Mouse (Mus musculus): Measurements from ENCODE around the gene Cdkal1.

The Cdkal1 gene

DNA sequence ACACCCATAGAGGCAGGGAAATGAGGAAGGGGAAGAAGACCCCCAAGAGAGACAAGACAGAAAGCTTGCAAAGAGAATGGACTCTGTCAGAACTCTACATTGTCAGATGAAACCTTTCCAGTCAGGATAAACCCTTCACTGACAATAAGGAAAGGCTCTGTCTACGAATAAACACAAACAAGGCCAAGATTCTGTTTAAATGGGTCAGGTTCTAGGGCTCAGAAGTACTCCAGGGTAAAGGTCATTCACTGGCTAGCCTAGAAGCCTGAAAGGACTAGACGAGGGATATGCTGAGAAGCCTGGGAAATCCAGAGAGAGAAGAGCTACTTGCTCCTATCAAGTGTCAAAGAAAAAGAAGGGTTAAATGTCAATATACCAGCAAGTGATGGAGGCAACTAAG, 255.8 kb downstream of the Cdkal1 start:
- no peak for ATAC-seq (ENCODE audit: insufficient number of reproducible peaks, low FRiP score, low TSS enrichment)

DNA sequence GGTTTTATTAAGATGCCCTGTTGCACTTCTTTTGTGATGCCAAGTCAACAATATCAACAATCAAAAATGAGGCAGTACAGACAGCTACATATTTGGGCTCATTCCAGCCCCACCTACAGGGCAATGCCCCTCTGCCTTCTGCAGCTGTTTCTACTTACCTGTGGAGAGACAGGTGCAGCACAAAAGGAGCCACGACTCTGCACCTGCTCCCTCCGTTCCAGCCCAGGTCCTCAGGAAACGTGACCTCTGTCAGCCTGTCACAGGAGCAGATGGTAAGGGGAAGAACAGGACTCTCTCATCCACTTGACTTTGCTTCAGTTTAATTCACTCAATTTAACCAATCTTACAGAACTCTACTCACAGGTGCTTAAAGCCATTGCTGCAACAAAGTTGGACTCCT, 258.7 kb downstream of the Cdkal1 start:
- 0 out of 2 replicates have a peak, but pooled peaks have one; percentile 36 for ATAC-seq (ENCODE audit: insufficient number of reproducible peaks, low FRiP score, low TSS enrichment)

DNA sequence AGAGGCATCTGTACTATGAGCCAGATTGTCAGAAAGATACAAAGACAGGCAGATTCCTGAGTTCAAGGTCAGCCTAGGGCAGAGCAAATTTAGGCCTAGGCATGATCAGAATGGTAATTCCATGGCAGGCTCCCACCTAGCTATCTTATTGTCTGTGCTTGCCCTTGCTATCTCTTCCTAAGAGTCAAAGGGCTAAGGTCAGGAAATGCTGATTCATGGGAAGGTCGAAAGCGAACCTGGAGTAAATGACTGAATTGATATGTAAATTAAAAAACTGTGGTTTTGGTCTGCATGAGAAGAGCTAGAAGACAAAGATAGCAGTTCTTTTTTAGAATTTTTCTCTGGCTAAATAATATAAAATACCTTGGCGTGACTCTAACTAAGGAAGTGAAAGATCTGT, 262.4 kb downstream of the Cdkal1 start:
- ATAC-seq (ENCODE audit: insufficient number of reproducible peaks, low FRiP score, low TSS enrichment), result no peak

DNA sequence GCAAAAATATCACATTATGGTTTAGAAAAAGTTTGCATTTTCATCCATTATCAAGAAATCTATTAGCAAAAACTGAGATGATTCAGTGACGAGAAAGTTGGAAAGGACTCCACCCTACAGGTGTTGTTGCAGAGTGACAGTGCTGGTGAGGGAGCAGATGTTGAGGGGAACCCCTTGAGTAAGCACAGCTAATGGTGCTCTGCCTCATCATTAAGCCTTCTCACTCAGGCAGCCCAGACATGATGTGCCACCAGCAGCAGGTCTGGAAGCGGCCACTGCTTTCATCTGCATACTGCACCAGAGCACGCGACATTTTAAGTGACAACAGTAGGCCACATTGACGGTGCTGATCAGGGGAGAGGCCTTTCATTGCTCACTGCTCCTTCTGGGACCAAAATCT, 264.8 kb downstream of the Cdkal1 start:
- ATAC-seq (ENCODE audit: insufficient number of reproducible peaks, low FRiP score, low TSS enrichment), result no peak

DNA sequence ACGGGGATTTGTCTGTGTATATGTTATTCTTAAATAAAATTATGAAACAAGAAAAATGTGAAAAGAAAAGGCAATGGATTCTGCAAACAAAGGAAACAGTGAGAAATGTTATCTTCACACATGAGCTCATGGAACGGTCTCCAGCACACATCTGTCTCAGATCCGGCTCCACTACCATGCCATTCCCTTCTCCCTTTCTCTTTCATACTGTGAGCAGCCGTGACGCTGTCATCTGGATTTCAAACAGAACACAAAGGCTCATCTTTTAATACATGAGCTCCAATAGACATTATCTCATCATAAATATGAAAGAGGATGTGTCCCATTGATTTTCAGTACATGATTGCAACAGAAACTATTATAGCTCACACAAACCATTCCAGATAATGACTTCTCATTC, 265.3 kb downstream of the Cdkal1 start:
- ATAC-seq (ENCODE audit: insufficient number of reproducible peaks, low FRiP score, low TSS enrichment), result no peak

DNA sequence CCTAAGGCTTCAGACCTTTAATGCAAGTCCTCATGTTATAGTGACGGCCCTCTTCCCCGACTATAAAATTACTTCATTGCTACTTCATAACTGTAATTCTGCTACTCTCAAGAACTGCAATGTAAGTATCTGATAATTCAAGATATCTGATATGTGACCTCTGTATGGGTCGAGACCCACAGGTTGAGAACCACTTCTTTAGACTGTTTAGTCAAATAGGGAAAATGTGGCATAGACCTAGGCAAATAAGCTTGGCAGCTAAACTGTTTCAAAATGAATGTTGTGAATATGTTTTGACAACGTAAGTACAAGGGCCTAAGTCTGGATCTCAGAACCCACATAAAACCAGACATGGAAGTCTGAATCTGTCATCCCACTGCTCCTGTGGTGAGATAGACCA, 266.8 kb downstream of the Cdkal1 start:
- ATAC-seq (ENCODE audit: insufficient number of reproducible peaks, low FRiP score, low TSS enrichment), result no peak

DNA sequence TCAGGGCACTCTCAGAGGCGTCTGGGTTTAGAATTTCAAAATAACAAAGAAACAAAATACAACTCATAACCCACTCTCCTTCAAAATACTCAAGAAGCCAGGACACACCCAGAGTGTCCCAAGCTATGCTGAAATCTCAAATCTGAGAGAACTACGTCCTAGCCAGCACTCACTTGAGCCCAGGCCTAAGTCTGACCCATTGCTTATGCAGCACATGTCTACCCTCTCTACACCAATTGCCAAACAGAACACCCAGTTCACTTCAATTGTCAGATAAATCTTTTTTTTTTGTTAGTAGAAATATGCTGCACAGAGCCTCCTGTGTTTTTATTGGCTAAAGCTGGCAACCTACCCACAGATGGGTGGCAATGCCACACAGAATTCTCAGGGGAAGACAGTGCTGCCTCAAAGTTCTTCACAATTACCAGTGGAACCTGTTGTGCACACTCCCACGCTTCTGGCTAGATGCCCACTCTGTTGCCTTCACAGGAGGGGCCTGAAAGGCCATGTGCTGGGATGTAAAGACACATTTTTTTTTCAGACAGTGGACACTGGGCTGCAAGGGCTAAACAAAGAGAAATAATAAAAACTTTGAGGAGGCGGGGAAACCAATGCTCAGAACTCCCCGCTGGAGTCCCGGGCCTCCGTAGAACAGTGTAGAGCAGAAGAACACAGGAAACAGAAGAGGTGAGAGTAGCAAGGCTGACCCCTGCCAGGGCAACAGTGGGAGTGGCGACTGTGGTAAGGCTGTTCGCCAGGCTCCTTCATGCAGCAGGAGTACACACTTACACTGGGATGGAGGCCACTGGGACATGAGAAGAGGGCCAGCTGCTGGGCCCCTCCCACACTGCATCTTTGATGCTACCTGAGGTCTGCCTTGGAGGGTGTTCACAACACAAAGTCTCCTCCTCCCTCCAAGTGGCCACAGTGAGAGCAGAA, 273.4 kb downstream of the Cdkal1 start:
- ATAC-seq (ENCODE audit: insufficient number of reproducible peaks, low FRiP score, low TSS enrichment), result peak; percentile 46; the same call in 1 of the 2 replicates

DNA sequence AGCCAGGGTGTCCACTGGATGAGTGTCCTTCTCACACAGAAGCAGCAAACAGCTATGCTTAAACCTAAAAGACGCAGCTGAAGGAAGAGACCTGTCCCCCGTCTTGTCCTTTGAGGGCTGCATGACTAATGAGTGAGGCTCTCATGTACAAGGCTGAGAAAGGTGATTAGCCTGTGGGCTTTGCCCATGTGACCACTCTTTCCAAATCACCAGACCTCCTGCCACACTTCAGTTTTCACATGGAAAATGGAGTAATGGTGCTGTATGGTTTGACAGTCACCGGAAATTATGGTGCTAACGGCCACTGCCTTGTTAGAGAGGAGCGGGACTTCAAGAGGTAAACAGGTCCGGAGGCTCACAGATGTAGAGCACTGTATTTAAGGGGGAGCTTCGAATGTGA, 274.7 kb downstream of the Cdkal1 start:
- no peak for ATAC-seq (ENCODE audit: insufficient number of reproducible peaks, low FRiP score, low TSS enrichment)

DNA sequence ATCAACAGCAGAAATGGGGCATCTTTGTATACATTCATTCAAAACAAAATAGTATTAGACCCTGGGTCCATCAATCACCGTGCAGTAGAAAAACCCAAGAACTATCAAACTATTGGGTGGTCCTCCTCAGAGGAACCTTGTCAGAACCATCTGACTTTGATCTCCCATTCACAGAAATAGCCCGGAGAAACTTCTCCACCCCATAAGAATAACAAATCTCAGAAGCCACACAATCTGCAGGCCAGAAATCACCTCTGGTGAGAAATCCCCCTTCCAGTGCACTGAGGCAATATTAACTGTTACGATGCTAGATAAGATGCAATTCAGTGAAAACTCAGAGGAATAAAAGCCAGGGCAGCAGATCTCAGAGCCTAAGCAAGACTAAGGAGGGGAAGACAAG, 275.5 kb downstream of the Cdkal1 start:
- no peak for ATAC-seq (ENCODE audit: insufficient number of reproducible peaks, low FRiP score, low TSS enrichment)

DNA sequence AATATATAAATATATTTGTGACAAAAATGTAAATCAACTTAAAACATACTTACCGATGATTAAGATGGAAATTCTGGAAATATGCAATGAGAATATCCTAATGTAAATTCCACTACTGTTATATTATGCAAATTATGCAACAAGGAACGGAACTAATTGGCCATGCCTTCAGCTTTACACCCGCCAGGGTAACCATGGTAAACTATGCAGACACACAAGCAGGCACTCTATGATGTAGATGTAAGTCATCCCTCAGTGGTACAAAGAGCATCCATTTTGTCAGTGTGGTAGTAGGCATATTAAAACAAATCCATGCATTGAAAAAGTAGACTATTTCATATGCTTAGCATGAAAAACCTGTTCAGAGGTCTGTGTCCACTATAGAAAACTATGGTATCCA, 276.9 kb downstream of the Cdkal1 start:
- ATAC-seq (ENCODE audit: insufficient number of reproducible peaks, low FRiP score, low TSS enrichment), result no peak

DNA sequence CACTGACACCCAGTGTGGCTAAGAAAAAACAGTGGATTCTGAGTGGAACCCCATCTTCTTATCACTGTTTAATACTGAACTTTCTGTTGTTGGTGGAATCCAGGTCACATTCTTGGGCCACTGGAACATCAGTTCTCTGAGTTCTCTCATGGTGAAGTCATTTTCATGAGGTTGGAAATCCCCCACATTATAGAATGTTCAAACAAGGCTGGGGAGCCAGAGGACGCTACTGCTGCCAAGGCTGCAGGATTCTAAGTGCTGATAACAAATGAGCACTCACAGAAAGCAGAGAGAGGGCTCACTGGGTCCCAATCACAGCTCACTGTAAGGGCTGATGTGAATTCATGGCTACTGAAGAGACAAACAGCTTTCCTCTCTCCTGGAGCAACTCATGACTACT, 280.7 kb downstream of the Cdkal1 start:
- ATAC-seq (ENCODE audit: insufficient number of reproducible peaks, low FRiP score, low TSS enrichment), result no peak

DNA sequence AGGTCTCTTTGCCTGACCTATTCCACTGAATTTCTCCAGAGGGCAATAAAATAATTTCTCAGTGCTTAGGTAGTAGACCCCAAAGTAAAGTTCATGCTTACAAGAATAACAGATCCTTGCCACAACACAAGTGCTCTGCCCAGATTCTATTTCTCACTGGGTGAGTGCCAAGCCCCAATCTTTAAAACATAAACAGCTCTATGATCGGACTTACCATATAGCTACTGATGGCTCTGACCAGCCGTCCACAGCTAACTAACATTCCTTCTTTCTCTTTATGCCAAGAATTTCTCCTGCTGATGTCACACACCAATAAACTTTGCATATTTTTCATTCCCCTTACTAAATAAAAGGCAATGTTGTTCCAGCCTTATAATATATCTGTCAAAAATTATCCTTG, 283.0 kb downstream of the Cdkal1 start:
- no peak for ATAC-seq (ENCODE audit: insufficient number of reproducible peaks, low FRiP score, low TSS enrichment)

DNA sequence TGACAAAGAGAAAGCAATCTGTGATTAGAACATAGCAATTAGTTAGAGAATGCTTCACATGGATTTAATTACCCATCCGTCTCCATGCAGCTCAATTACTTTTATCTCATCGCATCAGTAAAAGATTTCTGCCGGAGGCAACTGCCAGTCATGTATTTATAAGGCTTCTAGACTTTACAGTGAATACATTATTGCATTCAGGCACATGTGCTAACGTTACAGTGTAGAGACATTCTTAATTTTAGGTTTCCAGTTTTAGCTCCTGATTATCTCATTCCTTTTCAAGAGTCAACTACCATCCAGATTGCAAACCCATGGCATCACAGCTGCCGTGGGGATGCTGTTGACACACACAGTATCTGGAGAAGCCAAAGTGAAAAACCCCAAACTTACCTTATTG, 289.8 kb downstream of the Cdkal1 start:
- no peak for ATAC-seq (ENCODE audit: insufficient number of reproducible peaks, low FRiP score, low TSS enrichment)

DNA sequence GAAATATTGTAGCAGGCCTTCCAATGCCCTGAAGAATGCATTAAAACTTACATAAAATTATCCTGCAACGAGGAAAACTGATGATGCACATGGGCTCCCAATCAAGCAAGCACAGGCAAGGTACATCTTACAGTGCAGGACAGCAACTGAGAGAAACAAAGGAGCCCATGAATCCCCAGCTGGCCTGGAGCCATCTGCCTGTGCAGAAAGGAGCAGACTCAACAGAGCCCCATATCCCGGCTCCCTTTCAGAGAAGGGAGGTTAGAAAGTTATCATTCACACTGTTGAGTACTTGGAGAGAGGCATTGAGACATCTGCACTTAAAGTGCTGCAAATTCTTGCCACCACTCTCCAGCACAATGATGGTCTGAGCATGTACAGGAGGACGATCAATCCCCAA, 296.3 kb downstream of the Cdkal1 start:
- no peak for ATAC-seq (ENCODE audit: insufficient number of reproducible peaks, low FRiP score, low TSS enrichment)

DNA sequence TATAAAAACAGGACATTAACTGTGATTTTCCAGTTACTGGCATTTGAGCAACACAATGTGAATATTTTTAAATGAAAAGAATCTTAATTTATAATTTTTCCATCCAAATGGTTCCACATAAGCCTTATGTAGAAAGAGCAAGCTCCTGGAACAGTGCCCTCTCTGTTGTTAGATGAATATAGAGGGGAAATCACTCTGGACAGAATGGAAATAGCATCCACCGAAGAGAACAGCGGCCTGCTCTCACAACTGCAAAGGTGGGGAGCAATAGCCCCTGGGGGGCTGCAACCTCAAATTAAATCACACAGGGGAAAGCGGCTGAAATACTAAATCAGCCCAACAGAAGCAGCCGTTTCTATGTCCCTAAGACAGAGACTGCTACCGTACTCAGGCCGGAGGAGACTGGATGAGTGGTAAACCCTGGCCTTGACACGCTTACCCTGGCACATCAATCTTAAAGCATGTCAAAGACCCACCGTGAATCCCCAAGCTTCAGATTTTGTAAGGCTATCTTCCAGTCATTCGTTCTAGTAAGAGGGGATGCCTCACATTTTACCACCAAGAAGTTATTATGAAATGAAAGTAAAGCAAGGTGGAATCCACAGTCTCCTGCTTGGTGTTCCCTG, 300.2 kb downstream of the Cdkal1 start:
- ATAC-seq (ENCODE audit: insufficient number of reproducible peaks, low FRiP score, low TSS enrichment), result no peak

DNA sequence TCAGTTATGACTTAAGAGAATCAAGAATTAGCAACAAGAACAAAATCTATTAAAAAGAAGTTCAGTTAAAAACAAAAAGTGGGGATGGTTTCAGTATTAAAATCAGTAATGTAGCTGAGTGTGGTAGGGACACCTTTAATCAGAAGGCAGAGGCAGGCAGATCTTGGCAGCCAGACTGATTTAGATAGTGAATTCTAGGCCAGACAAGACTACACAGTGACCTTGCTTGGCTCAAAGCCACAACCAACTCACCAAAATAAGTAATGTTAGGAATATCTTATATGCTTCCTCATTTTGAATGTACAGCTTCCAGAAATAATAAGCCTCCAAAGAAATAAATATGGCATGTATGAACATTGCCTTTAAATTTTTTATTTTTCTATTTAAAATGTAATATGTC, 301.7 kb downstream of the Cdkal1 start:
- ATAC-seq (ENCODE audit: insufficient number of reproducible peaks, low FRiP score, low TSS enrichment), result no peak

DNA sequence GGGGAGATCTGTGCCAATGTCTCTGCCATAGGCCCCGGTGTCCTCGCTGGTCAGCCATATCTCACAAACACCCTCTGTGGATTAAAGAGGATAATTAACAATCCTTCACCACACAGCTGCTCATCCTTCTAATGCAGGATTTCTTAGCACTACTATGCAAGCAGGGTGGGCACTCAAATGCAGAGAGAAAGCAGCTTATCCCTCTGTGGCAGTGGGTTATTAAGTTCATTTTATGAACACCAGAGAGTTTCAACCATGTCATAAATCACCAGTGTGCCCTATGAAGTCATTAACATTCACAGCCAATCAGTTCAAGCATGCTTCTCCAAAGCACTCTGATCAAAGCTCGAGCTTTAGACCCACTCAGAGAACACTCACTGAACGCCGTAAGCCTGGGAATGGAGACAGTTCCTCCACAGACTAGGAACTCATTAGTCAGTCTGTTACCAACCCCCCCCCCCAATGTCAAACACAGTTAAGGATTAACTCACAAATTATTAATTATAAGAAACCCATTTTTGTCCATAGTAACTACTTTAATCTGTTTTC, 303.1 kb downstream of the Cdkal1 start:
- ATAC-seq (ENCODE audit: insufficient number of reproducible peaks, low FRiP score, low TSS enrichment), result no peak

DNA sequence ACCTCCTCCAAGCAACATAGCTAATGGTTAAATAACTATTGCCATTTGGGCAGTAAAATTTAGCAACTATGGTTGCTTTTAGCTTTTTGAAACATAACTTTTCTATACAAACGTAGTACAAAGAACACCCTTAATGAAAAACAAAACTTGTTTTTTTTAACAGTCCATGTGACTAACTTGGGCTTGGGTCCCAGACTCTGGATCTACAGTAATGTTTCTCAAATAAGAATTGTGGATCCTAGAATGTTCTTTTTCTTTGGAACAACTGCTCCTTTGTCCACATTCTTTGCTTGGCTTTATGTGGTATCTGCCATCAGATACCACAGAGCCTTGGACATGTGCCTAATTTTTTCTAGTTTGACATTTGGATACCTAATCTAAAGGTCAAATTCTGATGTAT, 304.6 kb downstream of the Cdkal1 start:
- ATAC-seq (ENCODE audit: insufficient number of reproducible peaks, low FRiP score, low TSS enrichment), result no peak

DNA sequence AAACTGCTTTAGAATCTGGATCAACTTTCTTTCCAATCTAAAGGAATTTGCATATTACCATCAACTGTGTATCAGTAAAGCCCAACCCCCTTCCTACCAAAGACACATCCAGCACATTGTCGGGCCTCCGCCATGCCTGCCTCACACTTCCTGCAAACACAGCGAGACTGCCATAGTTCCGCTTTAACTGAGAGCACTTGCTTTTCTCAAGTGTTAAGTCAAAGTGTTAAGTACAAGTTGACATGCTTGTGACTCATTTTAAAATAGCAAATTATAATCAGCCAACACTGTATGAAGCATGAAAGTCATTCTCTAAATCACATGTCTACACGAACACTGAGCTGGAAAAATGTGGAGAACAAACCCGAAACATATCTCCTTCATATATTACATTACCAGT, 305.3 kb downstream of the Cdkal1 start:
- ATAC-seq (ENCODE audit: insufficient number of reproducible peaks, low FRiP score, low TSS enrichment), result no peak

DNA sequence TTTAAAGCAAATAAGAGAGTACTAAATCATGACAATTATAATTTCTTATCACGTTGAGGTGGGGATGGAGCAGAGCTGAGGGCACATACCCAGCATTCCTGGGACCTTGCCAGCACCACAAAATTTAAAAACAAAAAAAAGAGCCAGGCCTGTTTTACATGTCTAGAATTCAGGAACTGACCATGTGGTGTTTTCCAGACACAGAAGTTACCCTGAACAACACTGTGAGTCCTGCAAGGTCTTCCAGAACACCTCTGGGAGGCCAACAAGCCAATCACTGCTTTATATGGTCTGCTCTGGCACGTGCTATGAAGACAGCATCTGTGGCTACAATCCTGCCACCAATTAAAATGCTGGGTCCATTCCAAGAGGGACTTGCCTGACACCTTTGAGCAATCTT, 305.7 kb downstream of the Cdkal1 start:
- ATAC-seq (ENCODE audit: insufficient number of reproducible peaks, low FRiP score, low TSS enrichment), result no peak

DNA sequence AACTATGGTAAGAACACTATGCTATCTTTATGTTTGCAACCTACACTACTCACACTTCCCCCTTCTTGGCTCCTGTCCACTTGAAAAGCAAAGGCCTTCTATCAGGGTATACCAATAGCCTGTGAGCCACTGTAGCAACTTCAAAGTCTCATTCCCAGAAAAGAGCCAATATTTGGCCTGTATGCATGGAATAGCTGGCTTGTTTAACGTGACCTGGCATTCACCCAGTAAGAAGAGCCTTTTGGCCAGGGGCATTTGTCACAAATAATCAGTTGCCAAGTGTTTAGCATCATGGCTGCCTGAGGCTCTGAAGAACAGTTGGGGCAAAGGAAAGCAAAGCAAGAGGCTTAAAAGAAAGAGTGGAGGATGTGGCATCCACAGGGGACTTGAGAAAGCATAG, 317.6 kb downstream of the Cdkal1 start:
- ATAC-seq (ENCODE audit: insufficient number of reproducible peaks, low FRiP score, low TSS enrichment), result peak; percentile 26; the same call in 1 of the 2 replicates

DNA sequence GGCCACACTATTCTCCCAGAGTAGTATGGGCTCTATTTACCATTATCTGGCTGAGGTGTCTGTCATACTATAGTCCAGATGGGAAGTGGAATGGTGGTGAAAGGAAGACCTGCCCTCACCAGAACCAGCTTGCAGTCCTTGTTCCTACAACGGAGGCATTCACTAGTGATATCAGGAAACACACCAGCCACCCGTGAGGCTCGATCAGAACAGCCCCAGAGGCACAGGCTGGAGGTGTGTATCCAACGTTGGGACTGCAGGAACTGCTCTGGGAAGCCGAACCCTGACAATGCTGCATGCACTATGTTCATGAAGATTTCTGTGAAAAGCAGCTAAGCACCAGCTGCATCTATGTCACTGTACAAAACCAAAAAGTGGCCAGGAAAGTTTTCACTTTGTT, 321.9 kb downstream of the Cdkal1 start:
- ATAC-seq (ENCODE audit: insufficient number of reproducible peaks, low FRiP score, low TSS enrichment), result no peak

All from cerebellum, adult (tissue).